Mouse (Mus musculus) E14TG2a.4 (cell line): ENCODE measurements at regions not wholly inside any gene's neighbourhood (a gene's known extent, or its start where the extent isn't known, plus 50 kb on each side); places are given as distances from the start of the nearest gene placed in this dataset.

ENCODE experiments used
- CTCF ChIP-seq: conservative IDR thresholded peaks from 2 replicates; pipeline ENCODE4 v1.5.1; 2014; ENCODE audit warnings: low read length
- NANOG ChIP-seq: IDR thresholded peaks from 2 replicates; pipeline ENCODE4 v1.6.1; 2014; ENCODE audit warnings: borderline replicate concordance, low read length, mixed read lengths

DNA sequence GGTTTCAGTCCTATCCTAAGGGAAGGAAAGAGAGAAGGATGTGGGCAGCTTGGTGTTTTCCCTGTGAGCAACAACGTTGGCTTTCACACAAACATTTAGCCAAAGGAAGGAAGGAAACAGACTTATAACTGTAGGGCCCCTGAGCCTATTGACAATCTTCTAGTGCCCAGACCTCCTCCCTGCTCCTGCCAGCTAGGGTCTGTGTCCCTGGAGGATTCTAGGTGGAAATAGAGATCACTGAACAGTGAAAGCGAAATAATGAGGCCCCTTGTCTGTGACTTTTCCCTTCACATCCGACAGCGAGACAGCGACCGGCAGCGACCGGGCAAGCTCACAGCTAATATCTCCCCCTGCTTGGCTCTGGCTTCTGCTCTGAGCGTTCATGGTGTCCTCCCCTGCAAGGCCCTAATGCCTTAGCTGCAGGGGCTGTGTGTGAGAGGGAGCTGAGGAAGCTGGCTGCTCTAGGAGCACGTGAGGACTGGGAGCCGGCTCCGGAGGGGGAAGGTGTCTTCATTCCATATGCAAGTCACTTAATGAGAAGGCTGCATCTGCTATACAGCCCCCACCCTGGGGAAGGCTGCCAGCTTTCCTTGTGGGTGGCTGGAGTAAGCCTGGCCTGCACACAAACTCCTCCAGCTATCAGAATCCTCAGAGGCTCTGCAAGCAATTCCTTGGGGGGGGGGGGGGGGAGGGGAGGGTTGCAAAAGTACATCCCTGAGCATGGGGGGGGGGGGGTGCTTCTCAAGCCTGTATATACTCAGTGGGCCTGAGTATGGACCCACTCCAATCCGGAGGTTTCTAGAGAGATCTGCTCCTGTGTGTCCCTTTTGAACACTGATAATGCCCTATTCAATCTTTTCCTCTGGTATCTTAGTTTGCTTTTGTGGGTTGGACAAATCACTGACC lies 61.7 kb upstream of the Opcml start:
- TF ChIP-seq CTCF (no peak), NANOG (no peak)
